Mouse (Mus musculus) hindbrain, embryonic 15.5 days (tissue): ENCODE results near the gene Olfr1366. TPM values are rescaled to one million over a fixed set of nuclear protein-coding genes. Genes with fewer than 3 reads are reported as not detected.

Experiments
- ATAC-seq: fragments of 200-750 bp; cut with Nextera tagmentation; 2 replicates; pipeline ENCODE4 v1.8.0; 2017; ENCODE audit warnings: low read depth, moderate number of reproducible peaks, moderate TSS enrichment; ENCODE audit not compliant: low FRiP score
- H3K27ac ChIP-seq: fragments of 300-500 bp; sonication (generic); replicated peaks from 2 replicates; pipeline ENCODE4 v1.5.1; 2015; ENCODE audit warnings: mild to moderate bottlenecking, inconsistent platforms
- H3K27me3 ChIP-seq: fragments of 300-500 bp; sonication (generic); 2 replicates; pipeline ENCODE4 v1.6.1; 2015; ENCODE audit warnings: control low read depth, inconsistent platforms
- H3K36me3 ChIP-seq: fragments of 300-500 bp; sonication (generic); 2 replicates; pipeline ENCODE4 v1.6.1; 2015; ENCODE audit warnings: control low read depth, inconsistent platforms
- H3K4me1 ChIP-seq: fragments of 300-500 bp; sonication (generic); replicated peaks from 2 replicates; pipeline ENCODE4 v1.6.1; 2015; ENCODE audit warnings: control low read depth, inconsistent platforms
- H3K4me2 ChIP-seq: fragments of 300-500 bp; sonication (generic); 2 replicates; pipeline ENCODE4 v1.6.1; 2015; ENCODE audit warnings: moderate library complexity, mild to moderate bottlenecking, inconsistent platforms
- H3K4me3 ChIP-seq: fragments of 300-500 bp; sonication (generic); 2 replicates; pipeline ENCODE4 v1.5.1; 2015; ENCODE audit warnings: mild to moderate bottlenecking, inconsistent platforms
- H3K9ac ChIP-seq: fragments of 300-500 bp; sonication (generic); 2 replicates; pipeline ENCODE4 v1.6.1; 2015; ENCODE audit warnings: inconsistent platforms
- H3K9me3 ChIP-seq: fragments of 300-500 bp; sonication (generic); 2 replicates; pipeline ENCODE4 v1.6.1; 2016; ENCODE audit warnings: control low read depth, inconsistent platforms
- WGBS: fragments of 180-500 bp; shearing (Covaris S2); methylation state at CpG from one replicate; pipeline ENCODE4 v1.1.7; 2015; 5-methylcytosine and 5-hydroxymethylcytosine counted together
- polyA plus RNA-seq: library from polyadenylated mRNA; unstranded; fragments of >200 nt; fragmentation: Nextera tagmentation; extraction: Ambion mirVana; gene quantifications from 2 replicates; pipeline ENCODE4 v1.2.1, GENCODE M21; 2015

Olfr1366 gene
- polyA plus RNA-seq, 1 experiment from 2014 or later = 0.06 TPM

- H3K27ac ChIP-seq = no peak overlapping the region
- no peak overlapping the region for H3K4me3 ChIP-seq
- H3K4me1 ChIP-seq = no peaks in the 10 kb centered on the region
- H3K27me3 ChIP-seq = no peaks in the 10 kb centered on the region
- H3K36me3 ChIP-seq = 0 out of 2 replicates have a peak, but pooled peaks cover 1% of the 10 kb centered on the region
- 95% methylated on average over 5 of the region's 5 CpGs for WGBS
- H3K4me2 ChIP-seq = no peak overlapping the region
- no peaks in the 10 kb centered on the region for H3K9me3 ChIP-seq
- no peak for ATAC-seq
- H3K9ac ChIP-seq = no peak overlapping the region
These were observed 49.8 kb downstream of the Olfr1366 start for GRCm38 (mm10) chr13:21492847-21493246.

DNA sequence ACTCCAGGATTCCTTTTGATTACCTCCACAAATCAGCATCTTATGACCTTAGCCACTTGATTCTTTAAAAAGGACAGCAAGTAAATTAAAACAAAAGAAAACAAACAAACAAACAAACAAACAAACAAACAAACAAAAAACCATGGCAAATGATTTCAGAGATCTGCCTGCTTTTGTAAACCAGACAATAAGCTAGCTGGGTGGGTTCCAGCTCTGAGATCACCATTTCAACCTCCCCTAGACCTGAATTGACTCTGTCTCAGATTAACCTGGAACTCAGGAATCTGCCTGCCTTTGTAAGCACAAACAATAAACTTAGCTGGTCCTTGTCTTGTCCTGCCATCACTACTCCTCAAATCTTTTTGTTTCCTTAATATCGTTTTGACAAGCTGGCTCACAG, 55.7 kb downstream of the Olfr1366 start:
- peaks cover 42% of the 10 kb centered on the region for H3K36me3 ChIP-seq
- H3K4me3 ChIP-seq = no peak overlapping the region
- H3K27ac ChIP-seq = no peak overlapping the region
- 0 out of 2 replicates have a peak, but pooled peaks cover 5% of the 10 kb centered on the region for H3K9me3 ChIP-seq
- no peak for ATAC-seq
- no peaks in the 10 kb centered on the region for H3K4me1 ChIP-seq
- no peak overlapping the region for H3K9ac ChIP-seq
- 94% methylated on average over 1 of the region's 1 CpGs for WGBS
- H3K4me2 ChIP-seq = no peak overlapping the region
- no peaks in the 10 kb centered on the region for H3K27me3 ChIP-seq

Other genes with a start within 250 kb of the Olfr1366 start
- gene Gpx6, start 230.7 kb downstream of the Olfr1366 start, polyA plus RNA-seq = 0.24 and 0.27 TPM in 2 replicates
- gene Olfr1367, start 195.9 kb downstream of the Olfr1366 start, polyA plus RNA-seq = not detected in 2 replicates
- gene Zscan12, start 180.0 kb downstream of the Olfr1366 start, polyA plus RNA-seq = 11.0 and 12.7 TPM in 2 replicates
- gene Zkscan3, start 140.1 kb downstream of the Olfr1366 start, polyA plus RNA-seq = 65.8 and 71.1 TPM in 2 replicates
- 2.8 and 4.2 TPM in 2 replicates for gene Pgbd1, start 101.8 kb downstream of the Olfr1366 start, polyA plus RNA-seq
- 23.7 and 24.3 TPM in 2 replicates for gene Zscan26, start 89.1 kb downstream of the Olfr1366 start, polyA plus RNA-seq
- gene Nkapl, start 74.3 kb downstream of the Olfr1366 start, polyA plus RNA-seq = 3.8 and 4.1 TPM in 2 replicates
- 8.1 and 10.5 TPM in 2 replicates for gene Zkscan4, start 63.9 kb downstream of the Olfr1366 start, polyA plus RNA-seq
- gene Gm10065, start 63.4 kb downstream of the Olfr1366 start, polyA plus RNA-seq = not detected in 2 replicates
- 0.39 and 0.55 TPM in 2 replicates for gene AK157302, start 47.6 kb downstream of the Olfr1366 start, polyA plus RNA-seq
- 8.8 and 11.9 TPM in 2 replicates for gene Gm11273, start 41.4 kb downstream of the Olfr1366 start, polyA plus RNA-seq
- gene Zkscan8, start 11.7 kb downstream of the Olfr1366 start, polyA plus RNA-seq = 4.5 and 5.0 TPM in 2 replicates
- 0.04 and 0.08 TPM in 2 replicates for gene Olfr1535, start 17.1 kb upstream of the Olfr1366 start, polyA plus RNA-seq
- gene Olfr1364, start 39.0 kb upstream of the Olfr1366 start, polyA plus RNA-seq = not detected in 2 replicates
- gene Olfr1362, start 71.2 kb upstream of the Olfr1366 start, polyA plus RNA-seq = not detected in 2 replicates
- gene Olfr11, start 99.7 kb upstream of the Olfr1366 start, polyA plus RNA-seq = 0.04 TPM in 1 of 2 replicates, not detected in the other
- not detected in 2 replicates for gene Olfr1361, start 120.6 kb upstream of the Olfr1366 start, polyA plus RNA-seq
- gene Olfr1360, start 134.6 kb upstream of the Olfr1366 start, polyA plus RNA-seq = not detected in 2 replicates
- not detected in 2 replicates for gene Olfr1359, start 155.3 kb upstream of the Olfr1366 start, polyA plus RNA-seq
- gene Hist1h2bl, start 173.3 kb upstream of the Olfr1366 start, polyA plus RNA-seq = not detected in 2 replicates
- 6.2 and 7.8 TPM in 2 replicates for gene Hist1h2ai, start 173.6 kb upstream of the Olfr1366 start, polyA plus RNA-seq
- gene Hist1h3h, start 174.9 kb upstream of the Olfr1366 start, polyA plus RNA-seq = 2.5 and 3.5 TPM in 2 replicates
- gene Hist1h2bm, start 179.2 kb upstream of the Olfr1366 start, polyA plus RNA-seq = 0.51 and 1.7 TPM in 2 replicates
- 0.77 TPM in 1 of 2 replicates, not detected in the other for gene Hist1h4j, start 192.3 kb upstream of the Olfr1366 start, polyA plus RNA-seq
- 1.5 and 2.3 TPM in 2 replicates for gene Hist1h4k, start 207.7 kb upstream of the Olfr1366 start, polyA plus RNA-seq
- 5.3 and 7.9 TPM in 2 replicates for gene Hist1h2ak, start 211.0 kb upstream of the Olfr1366 start, polyA plus RNA-seq
- 1.1 TPM in 1 of 2 replicates, not detected in the other for gene Hist1h2bn, start 211.3 kb upstream of the Olfr1366 start, polyA plus RNA-seq
- 3.5 and 7.4 TPM in 2 replicates for gene Hist1h1b, start 237.8 kb upstream of the Olfr1366 start, polyA plus RNA-seq
- 28.0 and 43.0 TPM in 2 replicates for gene Hist1h3i, start 240.6 kb upstream of the Olfr1366 start, polyA plus RNA-seq
- 1.0 and 1.5 TPM in 2 replicates for gene Hist1h2an, start 244.4 kb upstream of the Olfr1366 start, polyA plus RNA-seq
- 0.44 and 0.58 TPM in 2 replicates for gene Hist1h2bp, start 244.7 kb upstream of the Olfr1366 start, polyA plus RNA-seq